7 mouse cellular contexts compared by ENCODE assay signal in the genomic region with DNA sequence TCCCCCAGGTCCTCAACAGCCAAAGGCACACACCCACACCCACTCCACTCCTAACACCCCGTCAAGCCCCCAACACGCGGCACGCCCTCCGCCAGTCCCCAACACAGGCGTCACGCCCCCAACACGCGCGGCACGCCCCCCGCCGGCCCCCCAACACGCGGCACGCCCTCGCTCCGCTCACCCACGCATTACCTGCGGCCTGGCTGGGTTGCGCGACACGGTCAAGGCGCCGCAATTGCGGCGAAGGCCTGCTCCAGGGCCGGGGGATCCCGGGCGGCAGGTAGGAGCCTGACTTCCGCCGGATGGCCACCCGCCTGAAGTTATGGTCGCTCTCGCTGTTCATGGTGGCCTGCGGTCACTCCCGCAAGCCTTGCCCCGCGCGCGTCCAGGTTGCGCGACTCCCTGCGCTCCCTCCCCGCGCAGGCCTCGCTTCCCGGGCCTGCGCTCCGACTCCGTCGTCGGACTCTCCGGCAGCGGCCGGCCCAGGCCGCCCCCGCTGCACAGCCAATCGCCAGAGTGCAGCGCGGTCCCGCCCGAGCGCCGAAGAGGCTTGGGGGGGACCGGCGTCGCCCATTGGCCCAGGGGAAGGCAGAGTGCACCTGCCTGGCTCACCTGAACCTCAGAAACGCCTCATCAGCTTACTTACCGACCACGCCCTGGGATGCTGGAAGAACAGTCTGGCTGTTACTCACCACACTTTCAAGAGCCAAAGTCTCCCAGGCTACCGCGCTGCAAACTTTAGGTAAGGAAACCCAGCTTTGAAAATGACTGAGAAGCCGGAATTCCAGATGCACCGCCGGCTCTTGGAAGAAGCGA. TPM values are rescaled to one million over a fixed set of nuclear protein-coding genes. Genes with fewer than 3 reads are reported as not detected.
DNase-seq lines count a peak whose midpoint lies in the region; TF ChIP-seq lines count a peak whose summit lies in the region.

No protein-coding gene starts in this region.

- peaks cover 10% of the 10 kb centered on the region; the same call in 1 of the 2 replicates for H3K4me1 ChIP-seq in limb, embryonic 10.5 days
- H3K4me1 ChIP-seq in small intestine, adult 2 months (ENCODE audit: control insufficient read depth, insufficient read depth, insufficient read length, low read length), result 0 out of 2 replicates have a peak, but pooled peaks cover 2% of the 10 kb centered on the region

- H3K36me3 ChIP-seq in limb, embryonic 10.5 days, result no peaks in the 10 kb centered on the region
- H3K36me3 ChIP-seq in small intestine, adult 2 months (ENCODE audit: control insufficient read depth, insufficient read depth, low read length), result 0 out of 2 replicates have a peak, but pooled peaks cover 2% of the 10 kb centered on the region

- WGBS in limb, embryonic 10.5 days, result under 1% methylated on average over 76 of the region's 77 CpGs
- under 1% methylated on average over 77 of the region's 77 CpGs for WGBS in small intestine, adult 2 months

- peak; percentile 79 for DNase-seq in adrenal gland, postnatal 14 days
- DNase-seq in embryo, embryonic 10.5 days (ENCODE audit: low spot score), result peak; percentile 68
- peak; percentile 13 for DNase-seq in gastrocnemius, postnatal 25 days
- DNase-seq in induced T-regulatory cell, adult 2 months (ENCODE audit: low read depth), result peak; percentile 10
- peak; percentile 75 for DNase-seq in limb, embryonic 10.5 days (ENCODE audit: low spot score)
- DNase-seq in mesoderm, embryonic 11.5 days (ENCODE audit: low read depth, low spot score), result peak; percentile 66

- no peaks in the 10 kb centered on the region for H3K27me3 ChIP-seq in limb, embryonic 10.5 days (ENCODE audit: low read depth, poor library complexity, severe bottlenecking)
- no peaks in the 10 kb centered on the region for H3K27me3 ChIP-seq in small intestine, adult 2 months (ENCODE audit: control insufficient read depth, insufficient read depth, low read length)

- no peak for TF ChIP-seq CTCF in small intestine, adult 2 months (IDR thresholded peaks at IDR 0.05; ENCODE audit: extremely low read depth, insufficient read length, insufficient replicate concordance, low read depth, low read length)

- peak overlapping the region; percentile 92 for H3K27ac ChIP-seq in limb, embryonic 10.5 days
- H3K27ac ChIP-seq in small intestine, adult 2 months (ENCODE audit: insufficient read depth, low read depth, low read length), result peak overlapping the region; percentile 99

- H3K4me3 ChIP-seq in limb, embryonic 10.5 days, result peak overlapping the region; percentile 86
- H3K4me3 ChIP-seq in small intestine, adult 2 months (ENCODE audit: low read depth, low read length), result peak overlapping the region; percentile 91

- peak; percentile 89 for TF ChIP-seq POLR2A in small intestine, adult 2 months (IDR thresholded peaks at IDR 0.05; ENCODE audit: low read depth, low read length)

- no peaks in the 10 kb centered on the region for H3K9me3 ChIP-seq in limb, embryonic 10.5 days (replicated peaks)

RNA-seq across cellular contexts. Expression of a gene that starts 0.6 kb away (rescaled TPM):
- 17.8 and 21.4 TPM in 2 replicates for total RNA-seq in adrenal gland, postnatal 14 days (2021)
- 10 to 100 TPM; 10.1 to 20.2 TPM for total RNA-seq in gastrocnemius, postnatal 25 days (2021)
- 7.4 and 10.7 TPM in 2 replicates for polyA plus RNA-seq in limb, embryonic 10.5 days (2016; fragmentation: Nextera tagmentation; extraction: Ambion mirVana)
- 6.0 and 10.3 TPM in 2 replicates for polyA plus RNA-seq in small intestine, adult 2 months (2012; rRNA removed)

Comparison
In these comparisons a context has a peak if more than half of its experiments do, and no peak if none do; other contexts are left out.
1. Peak in every context shown above with its lines: DNase-seq, H3K4me3 ChIP-seq and H3K27ac ChIP-seq.
2. DNase-seq: peak in every context shown above with its lines; median percentile 79 in adrenal gland, postnatal 14 days; 75 in limb, embryonic 10.5 days; 68 in embryo, embryonic 10.5 days; 66 in mesoderm, embryonic 11.5 days; 13 in gastrocnemius, postnatal 25 days; 10 in induced T-regulatory cell, adult 2 months.